Mouse (Mus musculus): ENCODE measurements around the gene Gna15. TPM values are rescaled to one million over a fixed set of nuclear protein-coding genes. Genes with fewer than 3 reads are reported as not detected.

Gna15 gene
- polyA plus RNA-seq, 1 experiment = not detected

GRCm38 (mm10) chr10:81463531-81463930 lies 60.5 kb downstream of the Gna15 start:
- H3K27ac ChIP-seq (ENCODE audit: insufficient read depth, low read length) = no peak overlapping the region
- H3K4me3 ChIP-seq (ENCODE audit: insufficient read depth, low read length) = no peak overlapping the region
- TF ChIP-seq POLR2A (IDR thresholded peaks at IDR 0.05; ENCODE audit: low read depth, low read length) (no peak), CTCF (IDR thresholded peaks at IDR 0.05; ENCODE audit: borderline replicate concordance, insufficient read depth, low read length) (no peak)
- no peaks in the 10 kb centered on the region for H3K4me1 ChIP-seq (ENCODE audit: control insufficient read depth, insufficient read depth, low read length)

- Histone ChIP-seq H3K4me3 (ENCODE audit: insufficient read depth, low read length) (no peak overlapping the region), H3K4me1 (ENCODE audit: control insufficient read depth, insufficient read depth, low read length) (no peaks in the 10 kb centered on the region), H3K27ac (ENCODE audit: insufficient read depth, low read length) (no peak overlapping the region)
- TF ChIP-seq CTCF (IDR thresholded peaks at IDR 0.05; ENCODE audit: borderline replicate concordance, insufficient read depth, low read length) (no peak), POLR2A (IDR thresholded peaks at IDR 0.05; ENCODE audit: low read depth, low read length) (no peak)
Measured at GRCm38 (mm10) chr10:81462917-81463316, 61.1 kb downstream of the Gna15 start.

DNA sequence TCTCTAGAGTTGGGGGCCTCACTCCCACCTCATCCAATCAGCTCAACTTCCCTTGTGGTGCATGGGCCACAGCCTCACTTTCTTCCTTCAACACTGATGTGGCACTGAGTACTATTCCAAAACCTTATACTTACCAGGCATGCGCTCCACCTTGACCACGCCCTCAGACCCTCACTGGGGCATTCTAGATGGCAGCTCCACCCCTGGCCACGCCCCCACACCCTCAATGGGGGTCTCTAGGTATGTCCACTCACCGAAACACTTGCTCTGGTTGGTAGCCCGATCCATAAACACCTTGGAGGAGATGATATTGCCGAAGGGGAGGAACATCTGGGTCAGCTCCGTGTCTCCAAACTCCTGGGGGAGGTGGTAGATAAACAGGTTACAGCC lies 61.6 kb downstream of the Gna15 start:
- no peaks in the 10 kb centered on the region for H3K4me1 ChIP-seq (ENCODE audit: control insufficient read depth, insufficient read depth, low read length)
- no peak overlapping the region for H3K27ac ChIP-seq (ENCODE audit: insufficient read depth, low read length)
- no peak overlapping the region for H3K4me3 ChIP-seq (ENCODE audit: insufficient read depth, low read length)
- no peak for TF ChIP-seq CTCF (IDR thresholded peaks at IDR 0.05; ENCODE audit: borderline replicate concordance, insufficient read depth, low read length)
- TF ChIP-seq POLR2A (IDR thresholded peaks at IDR 0.05; ENCODE audit: low read depth, low read length) = no peak

DNA sequence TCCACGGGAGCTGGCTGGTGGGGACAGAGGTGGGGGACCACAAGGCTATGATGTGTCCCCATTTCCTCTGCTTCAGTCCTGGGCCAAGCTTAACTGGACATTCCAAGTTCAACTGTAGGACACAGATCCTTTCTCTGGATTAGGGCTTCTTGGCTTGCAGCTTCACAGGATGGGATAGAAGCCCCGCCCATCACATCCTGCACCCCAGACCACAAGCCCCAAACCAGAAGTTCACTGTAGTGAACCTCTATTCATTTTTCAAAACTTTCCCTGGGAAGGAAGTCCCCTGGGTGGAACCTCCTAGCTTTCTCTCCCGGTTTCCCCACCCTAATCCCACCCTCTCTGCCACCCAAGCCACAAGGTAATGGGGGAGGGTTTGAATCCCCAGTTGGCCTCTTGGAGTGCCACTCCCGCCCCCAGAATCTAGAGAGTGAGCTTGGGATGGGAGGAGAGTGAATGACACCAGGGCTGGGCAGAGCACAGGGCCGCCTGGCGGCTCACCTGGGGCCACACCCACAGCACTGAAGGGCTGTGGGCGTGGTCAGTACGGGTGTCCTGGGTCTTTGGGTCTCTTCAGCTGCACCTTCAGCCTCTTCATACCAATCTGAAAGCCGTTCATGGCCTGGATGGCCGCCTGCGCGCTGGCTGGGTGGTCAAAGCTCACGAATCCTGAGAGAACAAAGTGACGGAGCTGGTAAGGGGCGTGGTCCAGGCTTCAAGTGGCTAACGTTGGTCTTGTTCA lies 62.2 kb downstream of the Gna15 start:
- Histone ChIP-seq H3K4me3 (ENCODE audit: insufficient read depth, low read length) (no peak overlapping the region), H3K4me1 (ENCODE audit: control insufficient read depth, insufficient read depth, low read length) (no peaks in the 10 kb centered on the region), H3K27ac (ENCODE audit: insufficient read depth, low read length) (no peak overlapping the region)
- TF ChIP-seq CTCF (IDR thresholded peaks at IDR 0.05; ENCODE audit: borderline replicate concordance, insufficient read depth, low read length) = no peak
- TF ChIP-seq POLR2A (IDR thresholded peaks at IDR 0.05; ENCODE audit: low read depth, low read length) = no peak

DNA sequence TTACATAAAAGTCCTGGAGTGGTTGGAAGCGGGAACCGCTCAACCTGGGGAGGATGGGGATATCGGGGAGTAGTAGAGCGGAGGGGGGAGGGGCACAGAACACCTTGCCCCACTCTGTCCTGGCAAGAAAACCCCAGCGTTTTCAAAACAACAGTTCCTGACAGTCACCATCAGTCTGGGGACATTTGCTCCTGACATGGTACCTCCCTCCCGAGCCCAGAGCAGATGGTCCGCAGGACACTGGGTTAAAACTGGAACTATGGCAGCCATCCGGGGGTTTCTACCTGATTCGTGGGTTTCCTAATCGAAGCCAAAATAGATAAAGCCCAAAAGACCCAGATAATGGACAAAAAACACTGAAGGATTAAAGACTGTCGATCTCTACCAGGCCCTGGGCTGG lies 63.1 kb downstream of the Gna15 start:
- Histone ChIP-seq H3K4me1 (ENCODE audit: control insufficient read depth, insufficient read depth, low read length) (no peaks in the 10 kb centered on the region), H3K27ac (ENCODE audit: insufficient read depth, low read length) (no peak overlapping the region), H3K4me3 (ENCODE audit: insufficient read depth, low read length) (no peak overlapping the region)
- TF ChIP-seq CTCF (IDR thresholded peaks at IDR 0.05; ENCODE audit: borderline replicate concordance, insufficient read depth, low read length) (no peak), POLR2A (IDR thresholded peaks at IDR 0.05; ENCODE audit: low read depth, low read length) (no peak)

- TF ChIP-seq CTCF (IDR thresholded peaks at IDR 0.05; ENCODE audit: borderline replicate concordance, insufficient read depth, low read length) (no peak), POLR2A (IDR thresholded peaks at IDR 0.05; ENCODE audit: low read depth, low read length) (no peak)
- Histone ChIP-seq H3K27ac (ENCODE audit: insufficient read depth, low read length) (no peak overlapping the region), H3K4me1 (ENCODE audit: control insufficient read depth, insufficient read depth, low read length) (no peaks in the 10 kb centered on the region), H3K4me3 (ENCODE audit: insufficient read depth, low read length) (no peak overlapping the region)
Measured at GRCm38 (mm10) chr10:81460471-81460870, 63.6 kb downstream of the Gna15 start.

- H3K27ac ChIP-seq (ENCODE audit: insufficient read depth, low read length) = no peak overlapping the region
- H3K4me3 ChIP-seq (ENCODE audit: insufficient read depth, low read length) = no peak overlapping the region
- no peak for TF ChIP-seq POLR2A (IDR thresholded peaks at IDR 0.05; ENCODE audit: low read depth, low read length)
- no peak for TF ChIP-seq CTCF (IDR thresholded peaks at IDR 0.05; ENCODE audit: borderline replicate concordance, insufficient read depth, low read length)
- H3K4me1 ChIP-seq (ENCODE audit: control insufficient read depth, insufficient read depth, low read length) = no peaks in the 10 kb centered on the region
Measured at GRCm38 (mm10) chr10:81459399-81459798, 64.6 kb downstream of the Gna15 start.

DNA sequence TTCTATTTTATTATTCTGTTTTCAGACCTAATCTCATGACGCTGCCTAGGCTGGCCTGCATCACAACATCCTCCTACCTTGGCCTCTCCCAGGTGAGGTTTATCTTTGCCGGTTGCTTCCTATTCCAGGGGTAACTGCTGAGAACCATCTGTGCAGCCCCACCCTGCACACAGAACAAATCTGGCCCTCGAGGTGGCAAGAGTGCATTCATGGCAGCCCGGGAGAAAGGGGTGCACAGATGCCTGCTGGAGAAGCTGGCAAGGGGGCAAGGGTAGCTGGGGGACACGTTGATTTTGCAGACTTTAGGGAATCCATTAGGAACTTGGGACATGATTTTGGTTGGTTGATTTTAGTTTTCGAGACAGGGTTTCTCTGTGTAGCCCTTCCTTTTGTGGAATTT lies 65.8 kb downstream of the Gna15 start:
- Histone ChIP-seq H3K4me1 (ENCODE audit: control insufficient read depth, insufficient read depth, low read length) (no peaks in the 10 kb centered on the region), H3K4me3 (ENCODE audit: insufficient read depth, low read length) (no peak overlapping the region), H3K27ac (ENCODE audit: insufficient read depth, low read length) (no peak overlapping the region)
- TF ChIP-seq CTCF (IDR thresholded peaks at IDR 0.05; ENCODE audit: borderline replicate concordance, insufficient read depth, low read length) = no peak
- no peak for TF ChIP-seq POLR2A (IDR thresholded peaks at IDR 0.05; ENCODE audit: low read depth, low read length)

- Histone ChIP-seq H3K4me3 (ENCODE audit: insufficient read depth, low read length) (no peak overlapping the region), H3K27ac (ENCODE audit: insufficient read depth, low read length) (no peak overlapping the region), H3K4me1 (ENCODE audit: control insufficient read depth, insufficient read depth, low read length) (no peaks in the 10 kb centered on the region)
- no peak for TF ChIP-seq POLR2A (IDR thresholded peaks at IDR 0.05; ENCODE audit: low read depth, low read length)
- TF ChIP-seq CTCF (IDR thresholded peaks at IDR 0.05; ENCODE audit: borderline replicate concordance, insufficient read depth, low read length) = no peak
Measured at GRCm38 (mm10) chr10:81457624-81458023, 66.4 kb downstream of the Gna15 start.

GRCm38 (mm10) chr10:81456983-81457563 lies 67.0 kb downstream of the Gna15 start:
- TF ChIP-seq POLR2A (IDR thresholded peaks at IDR 0.05; ENCODE audit: low read depth, low read length) (no peak), CTCF (IDR thresholded peaks at IDR 0.05; ENCODE audit: borderline replicate concordance, insufficient read depth, low read length) (no peak)
- Histone ChIP-seq H3K27ac (ENCODE audit: insufficient read depth, low read length) (no peak overlapping the region), H3K4me1 (ENCODE audit: control insufficient read depth, insufficient read depth, low read length) (no peaks in the 10 kb centered on the region), H3K4me3 (ENCODE audit: insufficient read depth, low read length) (no peak overlapping the region)
